Mouse (Mus musculus): ENCODE results near the gene Ash1l. TPM values are rescaled to one million over a fixed set of nuclear protein-coding genes. Genes with fewer than 3 reads are reported as not detected.

The Ash1l gene
- polyA plus RNA-seq, 1 experiment from 2014 or later = 14.5 TPM

GRCm38 (mm10) chr3:89103291-89103595, 152.8 kb downstream of the Ash1l start:
- 68% methylated on average over 4 of the region's 4 CpGs for WGBS
- DNase-seq (ENCODE audit: low spot score) = no peak
- Histone ChIP-seq H3K4me3 (no peak overlapping the region), H3K4me1 (peaks cover 20% of the 10 kb centered on the region), H3K9me3 (no peaks in the 10 kb centered on the region), H3K36me3 (peaks cover 21% of the 10 kb centered on the region), H3K27me3 (ENCODE audit: insufficient read depth, poor library complexity, severe bottlenecking) (no peaks in the 10 kb centered on the region), H3K27ac (peak overlapping the region; percentile 71; the same call in 1 of the 2 replicates)

DNA sequence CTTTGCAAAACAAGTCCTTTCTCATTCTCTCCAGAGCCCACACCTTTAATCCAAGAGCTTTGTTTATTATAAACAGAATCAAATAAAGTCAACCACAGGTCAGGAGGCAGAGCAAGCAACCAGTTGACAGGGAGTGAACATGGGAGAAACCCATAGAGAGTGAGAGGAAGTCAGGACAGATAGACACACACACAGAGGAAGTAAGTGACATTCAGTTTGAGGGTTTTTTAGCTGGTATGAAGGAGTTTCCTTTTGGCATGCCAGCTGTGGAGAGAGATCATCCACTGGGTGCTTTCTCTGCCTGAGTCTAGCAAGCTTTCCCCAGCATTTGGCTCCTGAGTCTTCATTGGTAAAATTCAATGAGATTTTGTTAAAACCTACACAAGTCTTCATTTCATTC, 156.5 kb downstream of the Ash1l start:
- Histone ChIP-seq H3K27me3 (ENCODE audit: insufficient read depth, poor library complexity, severe bottlenecking) (no peaks in the 10 kb centered on the region), H3K36me3 (no peaks in the 10 kb centered on the region), H3K27ac (no peak overlapping the region), H3K4me1 (peaks cover 3% of the 10 kb centered on the region; the same call in 1 of the 2 replicates), H3K9me3 (no peaks in the 10 kb centered on the region), H3K4me3 (no peak overlapping the region)
- DNase-seq (ENCODE audit: low spot score) = no peak

- no peak overlapping the region for H3K27ac ChIP-seq
- H3K4me3 ChIP-seq = no peak overlapping the region
- 54% methylated on average over 3 of the region's 3 CpGs for WGBS
- H3K36me3 ChIP-seq = no peaks in the 10 kb centered on the region
- H3K27me3 ChIP-seq (ENCODE audit: insufficient read depth, poor library complexity, severe bottlenecking) = no peaks in the 10 kb centered on the region
- H3K9me3 ChIP-seq = no peaks in the 10 kb centered on the region
- 0 out of 2 replicates have a peak, but pooled peaks cover 3% of the 10 kb centered on the region for H3K4me1 ChIP-seq
- no peak for DNase-seq (ENCODE audit: low spot score)
Observed at GRCm38 (mm10) chr3:89107545-89107944, 157.1 kb downstream of the Ash1l start.

DNA sequence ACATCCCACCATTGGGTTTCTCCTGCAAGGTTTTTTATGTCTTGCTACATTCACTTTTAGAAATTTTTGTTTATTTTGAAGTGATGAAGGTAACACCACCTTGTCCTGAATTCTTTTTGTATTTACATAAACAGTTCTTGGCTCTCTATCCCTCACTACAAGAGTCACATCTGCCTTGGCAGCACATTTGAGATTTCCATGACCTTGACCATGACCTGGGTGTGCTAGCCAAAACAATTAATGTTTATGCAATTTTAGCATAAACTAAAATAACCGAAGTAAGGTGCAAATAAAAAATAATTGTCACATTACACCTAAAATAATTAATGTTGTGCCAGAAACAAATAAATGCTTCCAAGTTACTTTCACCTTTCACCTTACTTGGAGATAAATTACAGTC, 157.7 kb downstream of the Ash1l start:
- no peaks in the 10 kb centered on the region for H3K9me3 ChIP-seq
- H3K4me3 ChIP-seq = no peak overlapping the region
- DNase-seq (ENCODE audit: low spot score) = no peak
- 0 out of 2 replicates have a peak, but pooled peaks cover 3% of the 10 kb centered on the region for H3K4me1 ChIP-seq
- no peaks in the 10 kb centered on the region for H3K27me3 ChIP-seq (ENCODE audit: insufficient read depth, poor library complexity, severe bottlenecking)
- H3K36me3 ChIP-seq = no peaks in the 10 kb centered on the region
- H3K27ac ChIP-seq = no peak overlapping the region
- 60% methylated on average over 1 of the region's 1 CpGs for WGBS

DNA sequence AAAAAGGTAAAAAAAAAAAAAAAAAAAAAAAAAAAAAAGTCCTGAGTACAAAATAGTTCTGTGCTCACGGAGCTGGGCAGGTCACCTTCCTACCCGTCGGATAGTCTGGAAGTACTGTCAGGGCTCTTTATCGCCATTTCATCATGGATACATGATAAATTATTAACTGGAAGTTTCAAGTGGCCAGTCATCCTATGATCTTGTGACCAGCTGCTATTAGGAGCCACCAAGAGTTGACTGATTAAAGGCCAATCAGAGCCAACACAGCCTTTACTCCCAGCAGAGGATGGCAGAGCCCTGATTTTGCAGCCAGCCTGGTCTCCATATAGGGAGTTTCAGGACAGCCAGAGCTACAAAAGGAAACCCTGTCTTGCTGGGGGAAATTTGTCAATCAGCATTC, 162.6 kb downstream of the Ash1l start:
- Histone ChIP-seq H3K9me3 (0 out of 2 replicates have a peak, but pooled peaks cover 3% of the 10 kb centered on the region), H3K27ac (no peak overlapping the region), H3K4me1 (no peaks in the 10 kb centered on the region), H3K27me3 (ENCODE audit: insufficient read depth, poor library complexity, severe bottlenecking) (no peaks in the 10 kb centered on the region), H3K4me3 (no peak overlapping the region), H3K36me3 (no peaks in the 10 kb centered on the region)
- WGBS = 78% methylated on average over 4 of the region's 4 CpGs
- DNase-seq (ENCODE audit: low spot score) = no peak

DNA sequence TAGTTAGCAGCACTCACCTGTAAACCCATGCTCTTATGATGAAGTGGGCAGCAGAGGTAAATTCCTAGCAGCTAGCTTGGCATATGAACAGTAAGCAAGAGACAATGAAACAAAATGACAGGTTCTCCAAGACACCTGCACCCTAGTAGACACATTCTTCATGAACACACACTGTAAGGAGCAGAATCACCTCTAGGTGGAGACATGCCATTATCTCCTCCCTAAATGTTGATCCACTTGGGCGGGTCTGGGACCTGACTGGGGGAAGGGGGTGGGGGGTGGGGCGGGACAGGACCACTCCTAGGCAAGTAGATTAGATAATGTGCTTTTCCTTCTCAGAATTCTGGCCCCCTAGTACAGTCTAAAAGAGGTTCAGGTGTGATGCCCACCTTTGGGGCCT, 165.1 kb downstream of the Ash1l start:
- no peaks in the 10 kb centered on the region for H3K36me3 ChIP-seq
- H3K4me3 ChIP-seq = no peak overlapping the region
- WGBS = 7% methylated on average over 2 of the region's 2 CpGs
- no peaks in the 10 kb centered on the region for H3K4me1 ChIP-seq
- DNase-seq (ENCODE audit: low spot score) = no peak
- H3K27me3 ChIP-seq (ENCODE audit: insufficient read depth, poor library complexity, severe bottlenecking) = no peaks in the 10 kb centered on the region
- no peak overlapping the region for H3K27ac ChIP-seq
- H3K9me3 ChIP-seq = 0 out of 2 replicates have a peak, but pooled peaks cover 3% of the 10 kb centered on the region

- Histone ChIP-seq H3K27me3 (ENCODE audit: insufficient read depth, poor library complexity, severe bottlenecking) (no peaks in the 10 kb centered on the region), H3K4me1 (0 out of 2 replicates have a peak, but pooled peaks cover 4% of the 10 kb centered on the region), H3K4me3 (no peak overlapping the region), H3K9me3 (no peaks in the 10 kb centered on the region), H3K27ac (no peak overlapping the region), H3K36me3 (no peaks in the 10 kb centered on the region)
- DNase-seq (ENCODE audit: low spot score) = no peak
- WGBS = 69% methylated on average over 2 of the region's 2 CpGs
Observed at GRCm38 (mm10) chr3:89123313-89123712, 172.9 kb downstream of the Ash1l start.

- 64% methylated on average over 3 of the region's 3 CpGs for WGBS
Observed at GRCm38 (mm10) chr3:89124241-89124640, 173.8 kb downstream of the Ash1l start.

GRCm38 (mm10) chr3:89125981-89126380, 175.6 kb downstream of the Ash1l start:
- DNase-seq (ENCODE audit: low spot score) = no peak
- H3K27ac ChIP-seq = no peak overlapping the region
- H3K36me3 ChIP-seq = no peaks in the 10 kb centered on the region
- 0 out of 2 replicates have a peak, but pooled peaks cover 4% of the 10 kb centered on the region for H3K4me1 ChIP-seq
- no peak overlapping the region for H3K4me3 ChIP-seq
- 84% methylated on average over 3 of the region's 3 CpGs for WGBS
- no peaks in the 10 kb centered on the region for H3K9me3 ChIP-seq
- no peaks in the 10 kb centered on the region for H3K27me3 ChIP-seq (ENCODE audit: insufficient read depth, poor library complexity, severe bottlenecking)

More at GRCm38 (mm10) chr3:89124241-89124640, 173.8 kb downstream of the Ash1l start:
- Histone ChIP-seq H3K9me3 (no peaks in the 10 kb centered on the region), H3K4me3 (no peak overlapping the region), H3K27ac (no peak overlapping the region), H3K36me3 (no peaks in the 10 kb centered on the region), H3K27me3 (ENCODE audit: insufficient read depth, poor library complexity, severe bottlenecking) (no peaks in the 10 kb centered on the region), H3K4me1 (0 out of 2 replicates have a peak, but pooled peaks cover 4% of the 10 kb centered on the region)
- no peak for DNase-seq (ENCODE audit: low spot score)

Other genes starting within 250 kb of the Ash1l start
- gene Rit1, start 233.8 kb upstream of the Ash1l start, polyA plus RNA-seq (2016; fragmentation: Nextera tagmentation; extraction: Ambion mirVana) = 40.5 and 42.5 TPM in 2 replicates
- gene Syt11, start 175.5 kb upstream of the Ash1l start, polyA plus RNA-seq (2016; fragmentation: Nextera tagmentation; extraction: Ambion mirVana) = 11.8 and 15.8 TPM in 2 replicates
- 11.4 and 13.7 TPM in 2 replicates for gene Gon4l, start 115.4 kb upstream of the Ash1l start, polyA plus RNA-seq (2016; fragmentation: Nextera tagmentation; extraction: Ambion mirVana)
- 74.1 and 75.9 TPM in 2 replicates for gene Msto1, start 36.6 kb upstream of the Ash1l start, polyA plus RNA-seq (2016; fragmentation: Nextera tagmentation; extraction: Ambion mirVana)
- 148 and 158 TPM in 2 replicates for gene Dap3, start 559 bp downstream of the Ash1l start, polyA plus RNA-seq (2016; fragmentation: Nextera tagmentation; extraction: Ambion mirVana)
- gene Rusc1, start 142.7 kb downstream of the Ash1l start, polyA plus RNA-seq (2016; fragmentation: Nextera tagmentation; extraction: Ambion mirVana) = 10.1 and 11.6 TPM in 2 replicates
- gene Gm43738, start 150.5 kb downstream of the Ash1l start, polyA plus RNA-seq (2016; fragmentation: Nextera tagmentation; extraction: Ambion mirVana) = not detected in 2 replicates
- gene Fdps, start 151.3 kb downstream of the Ash1l start, polyA plus RNA-seq (2016; fragmentation: Nextera tagmentation; extraction: Ambion mirVana) = 220 and 253 TPM in 2 replicates
- gene Pklr, start 185.5 kb downstream of the Ash1l start, polyA plus RNA-seq (2016; fragmentation: Nextera tagmentation; extraction: Ambion mirVana) = 12.4 and 14.7 TPM in 2 replicates
- gene Hcn3, start 209.6 kb downstream of the Ash1l start, polyA plus RNA-seq (2016; fragmentation: Nextera tagmentation; extraction: Ambion mirVana) = 0.77 and 0.85 TPM in 2 replicates
- gene Clk2, start 214.2 kb downstream of the Ash1l start, polyA plus RNA-seq (2016; fragmentation: Nextera tagmentation; extraction: Ambion mirVana) = 18.4 and 32.2 TPM in 2 replicates
- 104 and 115 TPM in 2 replicates for gene Scamp3, start 226.9 kb downstream of the Ash1l start, polyA plus RNA-seq (2016; fragmentation: Nextera tagmentation; extraction: Ambion mirVana)
- 16.4 and 21.0 TPM in 2 replicates for gene Fam189b, start 232.5 kb downstream of the Ash1l start, polyA plus RNA-seq (2016; fragmentation: Nextera tagmentation; extraction: Ambion mirVana)

Measured in heart, embryonic 10.5 days (tissue).